Mouse (Mus musculus) heart, embryonic 12.5 days (tissue): Measurements from ENCODE around the gene Polr2l. TPM values are rescaled to one million over a fixed set of nuclear protein-coding genes. Genes with fewer than 3 reads are reported as not detected.

Experiments
- ATAC-seq: fragments of 200-750 bp; cut with Nextera tagmentation; 2 replicates; pipeline ENCODE4 v1.8.0; 2017; ENCODE audit warnings: moderate TSS enrichment, moderate library complexity; ENCODE audit not compliant: insufficient number of reproducible peaks, low FRiP score
- H3K27ac ChIP-seq: fragments of 300-500 bp; sonication (generic); 2 replicates; pipeline ENCODE4 v1.5.1; 2016; ENCODE audit warnings: mild to moderate bottlenecking, moderate library complexity; ENCODE audit not compliant: poor library complexity, severe bottlenecking
- H3K27me3 ChIP-seq: fragments of 300-500 bp; sonication (generic); replicated peaks from 2 replicates; pipeline ENCODE4 v1.6.1; 2016; ENCODE audit warnings: mild to moderate bottlenecking, moderate library complexity
- H3K36me3 ChIP-seq: fragments of 300-500 bp; sonication (generic); 2 replicates; pipeline ENCODE4 v1.6.1; 2016; ENCODE audit warnings: mild to moderate bottlenecking, moderate library complexity
- H3K4me1 ChIP-seq: fragments of 300-500 bp; sonication (generic); replicated peaks from 2 replicates; pipeline ENCODE4 v1.6.1; 2016; ENCODE audit warnings: mild to moderate bottlenecking
- H3K4me2 ChIP-seq: fragments of 300-500 bp; sonication (generic); 2 replicates; pipeline ENCODE4 v1.6.1; 2016; ENCODE audit warnings: mild to moderate bottlenecking, moderate library complexity
- H3K4me3 ChIP-seq: fragments of 300-500 bp; sonication (generic); 2 replicates; pipeline ENCODE4 v1.5.1; 2016; ENCODE audit warnings: mild to moderate bottlenecking
- H3K9ac ChIP-seq: fragments of 300-500 bp; sonication (generic); 2 replicates; pipeline ENCODE4 v1.6.1; 2016; ENCODE audit warnings: mild to moderate bottlenecking, moderate library complexity
- H3K9me3 ChIP-seq: fragments of 300-500 bp; sonication (generic); replicated peaks from 2 replicates; pipeline ENCODE4 v1.6.1; 2016; ENCODE audit warnings: mild to moderate bottlenecking, moderate library complexity
- WGBS: fragments of 180-500 bp; shearing (Covaris S2); methylation state at CpG from one replicate; pipeline ENCODE4 v1.1.7; 2016; 5-methylcytosine and 5-hydroxymethylcytosine counted together
- polyA plus RNA-seq: library from polyadenylated mRNA; unstranded; fragments of >200 nt; fragmentation: Nextera tagmentation; extraction: Ambion mirVana; gene quantifications from 2 replicates; pipeline ENCODE4 v1.2.1, GENCODE M21; 2016

Gene Polr2l
- polyA plus RNA-seq, 1 experiment from 2014 or later: 64.7 TPM

DNA sequence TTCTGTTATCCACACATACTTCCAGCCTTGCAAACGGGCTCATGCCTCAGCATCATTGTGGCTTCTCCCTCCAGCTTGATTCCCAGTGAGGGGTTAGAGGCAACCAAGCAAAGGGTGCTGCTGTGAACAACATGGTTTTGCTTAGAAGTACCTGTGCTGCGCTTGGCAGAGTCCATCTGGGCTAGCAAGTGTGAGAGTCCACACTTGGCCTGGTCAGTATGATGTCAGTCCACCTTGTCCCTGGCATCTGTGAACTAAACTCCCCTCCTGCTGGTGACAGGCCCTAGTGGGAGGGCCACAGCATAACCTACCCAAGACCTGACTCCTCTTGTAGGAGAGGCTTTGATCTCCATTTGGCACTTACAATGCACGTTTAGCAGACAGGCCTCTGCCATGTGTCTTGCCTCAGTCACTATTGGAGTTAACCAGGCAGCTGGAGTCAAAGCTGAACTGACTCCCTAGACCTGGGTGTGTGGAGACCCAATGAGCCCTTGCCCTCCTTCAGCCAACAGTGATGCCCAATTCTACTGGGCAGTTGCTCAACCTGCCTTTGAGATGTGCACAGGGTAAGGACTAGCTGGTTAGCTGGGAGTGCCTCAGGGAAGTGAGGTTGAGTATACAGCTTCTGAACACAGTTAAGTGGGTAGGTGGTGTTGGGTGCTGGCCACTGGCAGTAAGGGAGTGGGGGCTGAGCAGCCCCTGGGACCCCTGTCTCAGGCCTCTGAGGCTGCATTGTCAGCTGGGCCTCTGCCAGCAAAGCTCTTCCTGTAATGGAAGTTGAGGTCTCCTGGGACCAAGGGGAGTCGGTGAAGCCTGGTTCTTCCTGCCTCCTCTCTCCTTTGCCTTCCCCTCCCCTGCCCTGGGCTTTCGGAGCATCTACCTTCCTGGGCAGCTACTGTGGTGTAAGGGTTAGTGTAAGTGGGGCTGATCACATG, 9.5 kb upstream of the Polr2l start:
- H3K4me2 ChIP-seq: no peak overlapping the region
- ATAC-seq: no peak
- no peaks in the 10 kb centered on the region for H3K9me3 ChIP-seq
- 0 out of 2 replicates have a peak, but pooled peaks cover 2% of the 10 kb centered on the region for H3K36me3 ChIP-seq
- 58% methylated on average over 5 of the region's 5 CpGs for WGBS
- no peak overlapping the region for H3K27ac ChIP-seq
- H3K9ac ChIP-seq: no peak overlapping the region
- no peak overlapping the region for H3K4me3 ChIP-seq
- H3K27me3 ChIP-seq: peaks cover 13% of the 10 kb centered on the region
- peaks cover 38% of the 10 kb centered on the region for H3K4me1 ChIP-seq

DNA sequence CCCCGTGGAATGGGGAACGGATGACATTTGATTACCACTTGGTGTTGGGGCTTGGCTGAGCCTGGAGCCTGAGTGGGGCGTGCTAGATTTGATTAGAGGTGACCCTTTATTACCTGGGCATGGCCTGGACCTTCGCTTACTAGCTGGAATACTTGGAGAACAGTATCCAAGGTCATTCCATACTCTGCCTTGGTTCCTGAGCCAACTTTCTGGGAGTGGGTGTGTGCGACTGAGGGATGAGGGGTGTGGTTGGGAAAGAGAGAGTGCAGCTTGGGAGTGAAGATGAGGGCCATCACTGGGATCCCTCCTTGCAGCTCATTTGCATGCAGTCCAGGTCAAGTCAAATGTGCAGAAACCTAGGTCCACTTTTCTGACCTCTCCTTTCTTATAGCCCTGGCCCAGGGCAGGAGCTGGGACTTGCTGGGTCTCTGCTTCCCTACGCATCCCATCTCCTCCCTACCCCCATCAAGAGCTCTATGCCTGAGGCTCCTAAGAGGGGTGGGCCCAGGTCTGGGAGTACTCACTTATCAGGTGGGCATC, 8.3 kb upstream of the Polr2l start:
- peaks cover 44% of the 10 kb centered on the region for H3K4me1 ChIP-seq
- WGBS: 79% methylated on average over 6 of the region's 6 CpGs
- no peak for ATAC-seq
- H3K9me3 ChIP-seq: no peaks in the 10 kb centered on the region
- 0 out of 2 replicates have a peak, but pooled peaks cover 2% of the 10 kb centered on the region for H3K36me3 ChIP-seq
- H3K27ac ChIP-seq: no peak overlapping the region
- H3K27me3 ChIP-seq: peaks cover 13% of the 10 kb centered on the region
- no peak overlapping the region for H3K9ac ChIP-seq
- H3K4me3 ChIP-seq: no peak overlapping the region
- 0 out of 2 replicates have a peak overlapping the region, but pooled peaks have one; percentile 98 for H3K4me2 ChIP-seq

GRCm38 (mm10) chr7:141482531-141483024, 7.6 kb upstream of the Polr2l start:
- Histone ChIP-seq H3K9ac (peak overlapping the region; percentile 80), H3K27me3 (peaks cover 13% of the 10 kb centered on the region)

GRCm38 (mm10) chr7:141481498-141482401, 6.8 kb upstream of the Polr2l start:
- Histone ChIP-seq H3K27me3 (peaks cover 13% of the 10 kb centered on the region), H3K27ac (no peak overlapping the region), H3K4me3 (peak overlapping the region; percentile 59), H3K9ac (peak overlapping the region; percentile 80), H3K4me1 (peaks cover 56% of the 10 kb centered on the region), H3K9me3 (no peaks in the 10 kb centered on the region), H3K4me2 (peak overlapping the region; percentile 98), H3K36me3 (no peaks in the 10 kb centered on the region)
- under 1% methylated on average over 73 of the region's 81 CpGs for WGBS
- ATAC-seq: peak; percentile 9; the same call in 1 of the 2 replicates

More at GRCm38 (mm10) chr7:141482531-141483024, 7.6 kb upstream of the Polr2l start:
- Histone ChIP-seq H3K27ac (no peak overlapping the region), H3K9me3 (no peaks in the 10 kb centered on the region), H3K4me1 (peaks cover 50% of the 10 kb centered on the region), H3K36me3 (no peaks in the 10 kb centered on the region), H3K4me2 (peak overlapping the region; percentile 98), H3K4me3 (peak overlapping the region; percentile 59)
- 17% methylated on average over 11 of the region's 11 CpGs for WGBS
- no peak for ATAC-seq

- Histone ChIP-seq H3K9ac (peak overlapping the region; percentile 80; the same call in 1 of the 2 replicates), H3K4me3 (peak overlapping the region; percentile 59), H3K4me2 (peak overlapping the region; percentile 98), H3K27ac (no peak overlapping the region), H3K9me3 (no peaks in the 10 kb centered on the region), H3K4me1 (peaks cover 64% of the 10 kb centered on the region), H3K36me3 (no peaks in the 10 kb centered on the region), H3K27me3 (peaks cover 13% of the 10 kb centered on the region)
- WGBS: 12% methylated on average over 10 of the region's 10 CpGs
- no peak for ATAC-seq
Measured at GRCm38 (mm10) chr7:141480842-141481497, 6.0 kb upstream of the Polr2l start.

DNA sequence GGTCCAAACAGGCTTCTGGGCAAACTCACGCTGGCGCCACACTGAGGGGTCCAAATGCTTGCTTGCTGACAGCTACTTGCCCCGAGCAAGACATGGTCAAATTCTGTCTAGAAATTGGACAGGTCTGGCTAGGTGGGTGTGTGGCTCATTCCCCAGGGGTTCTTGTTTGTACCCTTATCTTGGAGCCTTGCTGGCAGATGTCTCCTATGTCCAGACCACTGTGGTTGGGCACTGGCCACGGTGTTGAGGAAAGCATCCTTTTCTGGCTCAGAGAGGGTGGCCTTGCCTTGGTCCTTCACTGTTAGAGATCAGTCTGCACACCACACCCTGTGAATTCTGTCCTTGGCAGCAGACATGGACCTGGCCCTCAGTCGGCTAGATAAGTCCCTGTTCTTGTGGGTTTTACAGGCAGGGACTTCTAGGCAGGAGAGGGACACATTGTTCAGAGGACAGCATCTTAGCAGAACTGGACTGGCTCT, 3.4 kb upstream of the Polr2l start:
- no peaks in the 10 kb centered on the region for H3K9me3 ChIP-seq
- peak overlapping the region; percentile 84 for H3K4me2 ChIP-seq
- H3K9ac ChIP-seq: peak overlapping the region; percentile 17
- WGBS: 40% methylated on average over 5 of the region's 5 CpGs
- ATAC-seq: no peak
- H3K27ac ChIP-seq: peak overlapping the region; percentile 93
- peaks cover 72% of the 10 kb centered on the region for H3K4me1 ChIP-seq
- peaks cover 10% of the 10 kb centered on the region for H3K27me3 ChIP-seq
- H3K36me3 ChIP-seq: no peaks in the 10 kb centered on the region
- H3K4me3 ChIP-seq: no peak overlapping the region

DNA sequence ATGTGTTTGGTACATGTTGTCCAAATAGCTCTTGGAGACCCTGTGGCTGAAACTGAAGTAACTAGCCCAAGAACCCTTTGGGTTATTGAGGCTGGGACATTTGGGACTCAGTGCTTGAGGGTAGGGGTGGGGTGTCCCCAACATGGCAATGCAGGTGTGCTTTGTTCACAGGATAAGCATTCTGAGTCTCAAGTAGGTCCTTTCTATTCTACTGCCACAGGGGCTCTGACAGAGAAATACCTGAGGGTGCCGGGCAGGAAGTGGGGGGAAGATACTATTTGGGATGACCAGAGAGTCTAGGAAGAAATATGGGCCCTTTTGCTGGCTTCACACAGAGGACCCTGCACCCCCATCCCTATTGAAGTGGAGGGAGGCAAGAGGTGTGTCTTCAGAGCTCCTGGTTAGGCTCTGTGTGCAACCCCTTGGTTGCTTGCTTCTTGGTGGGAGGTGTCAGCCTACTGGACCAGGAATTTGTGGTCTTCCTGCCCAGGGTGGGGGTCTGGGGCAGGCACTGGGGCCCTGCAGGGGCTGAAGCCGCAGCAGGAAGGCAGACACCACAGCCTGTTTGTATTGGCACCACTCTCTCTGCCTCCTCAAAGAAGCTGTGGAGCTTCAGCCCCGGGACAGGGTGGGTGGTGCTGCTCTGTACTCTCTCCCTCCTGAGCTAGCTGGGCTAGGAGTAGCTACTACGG, 2.8 kb upstream of the Polr2l start:
- WGBS: 35% methylated on average over 4 of the region's 4 CpGs
- peak overlapping the region; percentile 80; the same call in 1 of the 2 replicates for H3K4me3 ChIP-seq
- peaks cover 2% of the 10 kb centered on the region for H3K36me3 ChIP-seq
- no peaks in the 10 kb centered on the region for H3K9me3 ChIP-seq
- peak overlapping the region; percentile 83 for H3K9ac ChIP-seq
- peak overlapping the region; percentile 93 for H3K27ac ChIP-seq
- peaks cover 5% of the 10 kb centered on the region for H3K27me3 ChIP-seq
- H3K4me1 ChIP-seq: peaks cover 71% of the 10 kb centered on the region
- peak overlapping the region; percentile 84 for H3K4me2 ChIP-seq
- peak; percentile 16 for ATAC-seq

DNA sequence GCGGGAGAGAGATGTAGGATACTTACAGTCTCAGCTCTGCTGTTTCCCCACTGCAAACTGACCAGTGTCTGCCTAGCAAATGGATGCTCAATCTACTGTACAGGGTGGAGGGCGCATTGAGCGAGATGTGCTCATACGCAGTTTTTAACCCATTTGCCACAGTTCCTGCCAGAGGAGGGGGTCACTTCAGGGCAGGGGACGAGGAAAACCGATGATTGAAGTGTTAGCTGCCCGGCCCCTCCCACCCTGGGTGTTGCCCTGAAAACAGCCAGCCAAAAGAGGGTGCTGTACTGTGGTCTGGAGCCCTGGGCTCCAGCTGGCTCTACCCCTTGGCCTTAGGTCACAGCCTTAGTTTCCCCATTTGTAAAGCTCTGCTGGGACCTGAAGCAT, 2.0 kb upstream of the Polr2l start:
- WGBS: 12% methylated on average over 7 of the region's 7 CpGs
- Histone ChIP-seq H3K4me2 (peak overlapping the region; percentile 84), H3K4me3 (peak overlapping the region; percentile 80), H3K27ac (peak overlapping the region; percentile 93), H3K9me3 (no peaks in the 10 kb centered on the region), H3K9ac (peak overlapping the region; percentile 83), H3K4me1 (peaks cover 63% of the 10 kb centered on the region), H3K36me3 (peaks cover 9% of the 10 kb centered on the region), H3K27me3 (no peaks in the 10 kb centered on the region)
- 0 out of 2 replicates have a peak, but pooled peaks have one; percentile 0 for ATAC-seq

DNA sequence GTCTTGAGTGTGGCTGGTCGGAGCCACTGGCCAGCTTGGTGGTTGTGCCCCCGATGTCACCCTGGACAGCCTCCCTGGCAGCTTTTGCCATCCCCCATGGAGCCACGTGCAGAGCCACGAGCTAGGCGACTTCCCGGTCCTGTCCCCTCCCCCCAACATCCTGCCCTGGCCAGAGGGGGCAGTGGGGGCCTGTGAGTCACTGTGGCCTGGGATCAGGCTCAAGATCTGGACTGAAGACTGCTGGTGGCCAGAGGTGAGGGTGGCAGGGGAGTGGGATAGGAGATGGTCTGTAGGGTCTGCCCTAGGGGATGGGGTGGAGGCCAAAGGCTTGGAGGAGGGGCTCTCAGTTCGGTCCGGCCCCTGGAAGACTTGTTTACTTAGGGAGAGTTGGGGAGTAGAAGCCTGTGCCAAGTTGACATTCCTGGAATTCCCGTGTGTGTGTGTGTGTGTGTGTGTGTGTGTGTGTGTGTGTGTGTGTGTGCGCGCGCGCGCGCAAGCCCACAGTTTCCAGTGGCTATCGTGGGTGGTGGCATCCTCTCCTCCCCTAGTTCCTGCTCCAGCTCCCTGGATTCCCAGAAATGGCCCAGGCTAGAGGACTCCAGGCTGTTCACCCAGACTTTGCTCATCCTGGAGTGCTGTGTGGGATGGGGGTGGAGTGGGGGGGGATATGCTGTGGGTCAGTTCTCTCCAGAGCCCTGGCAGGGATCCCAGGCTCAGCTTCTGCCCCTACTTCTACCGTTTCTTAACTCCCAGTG, 1.5 kb upstream of the Polr2l start:
- Histone ChIP-seq H3K4me1 (peaks cover 60% of the 10 kb centered on the region), H3K4me2 (peak overlapping the region; percentile 84), H3K4me3 (peak overlapping the region; percentile 80), H3K27ac (peak overlapping the region; percentile 93), H3K27me3 (no peaks in the 10 kb centered on the region), H3K36me3 (peaks cover 13% of the 10 kb centered on the region), H3K9me3 (no peaks in the 10 kb centered on the region), H3K9ac (peak overlapping the region; percentile 83)
- ATAC-seq: peak; percentile 63
- 0% methylated on average over 17 of the region's 17 CpGs for WGBS
